Mouse (Mus musculus): ENCODE measurements around the gene Il4.
"Not testable (repeated sequence)": the region's sequence is repeated elsewhere in the genome, so short reads cannot be mapped to it uniquely, and the experiment has no call there.

Gene Il4

GRCm38 (mm10) chr11:53566646-53567045 lies 51.8 kb downstream of the Il4 start:
- DNase-seq (ENCODE audit: low spot score in 2 of 2) = no peak

GRCm38 (mm10) chr11:53561986-53562385 lies 56.5 kb downstream of the Il4 start:
- no peak for DNase-seq (ENCODE audit: low spot score in 2 of 2)

GRCm38 (mm10) chr11:53559980-53560379 lies 58.5 kb downstream of the Il4 start:
- not testable (repeated sequence) for DNase-seq (ENCODE audit: low spot score in 2 of 2)

GRCm38 (mm10) chr11:53557992-53558391 lies 60.5 kb downstream of the Il4 start:
- not testable (repeated sequence) for DNase-seq (ENCODE audit: low spot score in 2 of 2)

GRCm38 (mm10) chr11:53556529-53556928 lies 61.9 kb downstream of the Il4 start:
- not testable (repeated sequence) for DNase-seq (ENCODE audit: low spot score in 2 of 2)

Data from right cerebral cortex, postnatal 10 days (tissue).